Mouse (Mus musculus) ES-Bruce4 (cell line): ENCODE measurements around the gene Edf1.

ENCODE experiments used
- CTCF ChIP-seq: IDR thresholded peaks from one replicate; pipeline ENCODE4 v1.8.1; 2011; ENCODE audit warnings: low read depth, low read length
- POLR2A ChIP-seq: IDR thresholded peaks from one replicate; pipeline ENCODE4 v1.8.1; 2011; ENCODE audit warnings: low read length; ENCODE audit not compliant: insufficient read depth

DNA sequence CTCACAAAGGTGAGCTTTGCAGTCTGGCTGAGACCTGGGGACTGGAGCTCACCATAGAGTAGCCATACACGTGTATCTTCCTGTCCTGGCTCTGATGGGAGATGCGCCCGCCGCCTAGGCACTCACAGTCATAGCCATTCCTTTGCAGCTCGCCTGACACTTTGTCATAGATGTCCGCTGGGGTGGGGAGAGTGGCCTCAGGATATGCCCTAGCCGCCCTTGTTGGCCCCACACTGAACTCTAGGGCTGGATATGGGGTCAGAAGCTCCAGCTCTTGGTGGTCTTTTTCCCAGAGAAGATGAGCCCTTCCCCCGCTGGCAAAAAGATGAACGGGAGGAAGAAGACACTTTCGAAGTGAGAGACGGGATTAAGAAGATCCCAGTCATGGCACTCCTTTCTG lies 16.5 kb downstream of the Edf1 start:
- TF ChIP-seq POLR2A (no peak), CTCF (no peak)
